Mouse (Mus musculus) embryonic fibroblast, embryonic 13.5 days (primary cell): ENCODE results near the gene Coq10a.

Source experiments
- CTCF ChIP-seq: IDR thresholded peaks from 2 replicates; pipeline ENCODE4 v1.5.1; 2011; ENCODE audit warnings: mild to moderate bottlenecking, control low read depth, low read length, moderate library complexity, borderline replicate concordance; ENCODE audit not compliant: insufficient read depth
- POLR2A ChIP-seq: IDR thresholded peaks from 2 replicates; pipeline ENCODE4 v1.6.1; 2011; ENCODE audit warnings: low read depth, mild to moderate bottlenecking, control low read depth, low read length, moderate library complexity

DNA sequence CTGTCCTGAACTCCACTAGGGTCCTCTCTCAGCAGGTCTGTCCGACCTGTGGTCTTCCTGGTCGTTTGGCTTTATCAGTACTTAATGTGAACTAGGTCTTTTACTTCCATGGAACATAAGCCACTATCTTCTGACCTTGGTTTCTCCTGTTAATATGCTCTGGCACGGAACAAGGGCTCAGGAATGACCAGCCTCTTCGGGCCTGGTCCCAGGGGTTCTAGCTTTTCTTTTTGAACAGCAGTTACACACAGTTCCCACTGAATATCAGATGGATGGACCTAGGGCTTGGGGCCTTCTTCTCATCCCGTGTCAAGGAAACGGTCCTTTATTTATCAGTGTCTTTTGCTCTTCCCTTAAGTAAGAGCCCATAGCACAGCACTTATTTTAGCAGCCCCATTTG lies 7.0 kb downstream of the Coq10a start:
- TF ChIP-seq POLR2A: no peak
- TF ChIP-seq CTCF: no peak
